Mouse (Mus musculus): ENCODE data around the gene Ubxn1. TPM values are rescaled to one million over a fixed set of nuclear protein-coding genes. Genes with fewer than 3 reads are reported as not detected.
A peak's percentile ranks its signal among the peaks of the same experiment; 100 is the strongest.
"Not testable (repeated sequence)": the region's sequence is repeated elsewhere in the genome, so short reads cannot be mapped to it uniquely, and the experiment has no call there.

Ubxn1 gene
- 138 and 142 TPM in 2 replicates for polyA plus RNA-seq (2015; fragmentation: Nextera tagmentation; extraction: Ambion mirVana)

DNA sequence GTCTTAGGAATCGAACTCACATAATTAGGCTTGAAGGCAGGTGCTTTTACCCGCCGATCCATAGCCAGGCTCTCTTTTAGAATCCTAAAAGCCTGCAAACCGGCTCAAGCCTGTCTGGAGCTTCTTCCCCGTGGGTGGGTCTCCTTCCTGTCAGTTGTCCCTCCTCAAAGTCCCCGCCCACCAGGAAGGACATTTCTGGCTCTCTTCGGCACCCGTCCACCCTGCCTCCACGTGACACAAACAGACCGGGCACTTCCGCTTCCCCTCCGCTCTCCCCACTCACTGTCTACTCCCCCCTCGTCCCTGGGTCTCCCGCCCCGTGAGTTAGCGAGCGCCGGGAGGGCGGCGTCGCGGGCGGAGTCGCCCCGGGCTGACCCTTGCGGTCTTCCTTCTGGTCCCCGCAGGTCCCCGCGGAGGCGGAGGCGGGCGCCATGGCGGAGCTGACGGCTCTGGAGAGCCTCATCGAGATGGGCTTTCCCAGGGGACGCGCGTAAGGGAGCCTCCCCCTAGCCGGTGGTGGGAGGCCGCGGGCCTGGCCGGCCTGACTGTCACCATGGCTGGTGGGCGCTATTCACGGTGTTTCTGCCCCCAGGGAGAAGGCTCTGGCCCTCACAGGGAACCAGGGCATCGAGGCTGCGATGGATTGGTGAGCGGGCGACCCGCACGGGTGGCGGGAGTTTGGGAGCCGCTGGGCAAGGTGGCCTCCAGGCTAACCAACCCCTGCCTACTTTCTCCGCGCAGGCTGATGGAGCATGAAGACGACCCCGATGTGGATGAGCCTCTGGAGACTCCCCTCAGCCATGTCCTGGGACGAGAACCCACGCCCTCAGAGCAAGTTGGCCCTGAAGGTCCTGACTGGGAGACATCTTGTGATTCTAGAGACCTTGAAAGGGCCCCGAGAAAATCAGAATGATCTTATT is at the start of gene Ubxn1:
Ubxn1 (plus strand) TSS at position 230 of the 920 bp plus-strand sequence.
- Histone ChIP-seq H3K9ac (peak within 1 kb of the TSS; percentile 97), H3K27me3 (replicated peaks) (no peaks in the 10 kb centered on the region), H3K9me3 (no peaks in the 10 kb centered on the region), H3K27ac (peak within 1 kb of the TSS; percentile 79), H3K36me3 (replicated peaks) (peaks cover 27% of the 10 kb centered on the region), H3K4me2 (peak within 1 kb of the TSS; percentile 91), H3K4me1 (peaks cover 15% of the 10 kb centered on the region), H3K4me3 (peak within 1 kb of the TSS; percentile 93)
- WGBS, result under 1% methylated on average over 58 of the region's 59 CpGs
- peak; percentile 98 for ATAC-seq (replicated peaks)

DNA sequence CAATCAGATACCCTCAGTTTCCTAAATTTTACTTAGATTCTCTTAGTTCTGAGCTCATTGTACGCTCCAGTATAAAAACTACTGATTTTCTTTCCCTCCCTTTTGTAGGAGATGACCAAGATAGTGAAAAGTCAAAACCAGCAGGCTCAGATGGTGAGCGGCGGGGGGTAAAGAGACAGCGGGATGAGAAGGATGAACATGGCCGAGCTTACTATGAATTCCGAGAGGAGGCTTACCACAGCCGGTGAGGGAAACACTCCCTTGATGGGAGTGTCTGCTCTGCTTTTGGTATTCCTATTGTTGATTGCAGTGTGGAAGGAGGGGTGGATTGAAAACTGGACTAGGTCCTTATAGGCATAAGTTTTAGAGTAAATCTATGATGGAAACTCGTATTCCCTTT is 48.6 kb upstream of the Ubxn1 start:
- no peaks in the 10 kb centered on the region for H3K27me3 ChIP-seq (replicated peaks)
- ATAC-seq (replicated peaks), result no peak
- peak overlapping the region; percentile 84 for H3K4me3 ChIP-seq
- H3K9me3 ChIP-seq, result no peaks in the 10 kb centered on the region
- H3K4me2 ChIP-seq, result peak overlapping the region; percentile 88
- H3K4me1 ChIP-seq, result peaks cover 36% of the 10 kb centered on the region
- H3K9ac ChIP-seq, result no peak overlapping the region
- no peak overlapping the region for H3K27ac ChIP-seq
- 52% methylated on average over 8 of the region's 8 CpGs for WGBS
- peaks cover 40% of the 10 kb centered on the region for H3K36me3 ChIP-seq (replicated peaks)

DNA sequence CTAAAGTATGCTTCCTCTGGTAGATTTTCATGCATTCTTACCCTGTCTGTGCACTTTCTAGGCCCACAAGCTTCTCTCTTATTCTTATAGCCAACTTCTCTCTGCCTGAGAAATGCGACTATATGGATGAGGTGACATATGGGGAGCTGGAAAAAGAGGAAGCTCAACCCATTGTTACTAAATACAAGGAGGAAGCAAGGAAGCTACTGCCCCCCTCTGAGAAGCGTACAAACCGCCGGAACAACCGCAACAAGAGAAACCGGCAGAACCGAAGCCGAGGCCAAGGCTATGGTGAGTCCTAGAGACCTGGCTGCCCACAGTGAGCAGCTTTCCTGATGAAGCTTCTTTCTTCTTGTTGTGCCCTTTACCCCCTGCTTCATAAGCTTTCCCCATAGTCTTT is 41.6 kb upstream of the Ubxn1 start, which contains the start of gene AC129217.1:
AC129217.1 (plus strand) TSS at position 114 of the 400 bp plus-strand sequence.
- no peaks in the 10 kb centered on the region for H3K9me3 ChIP-seq
- H3K9ac ChIP-seq, result no peak within 1 kb of the TSS
- no peaks in the 10 kb centered on the region for H3K27me3 ChIP-seq (replicated peaks)
- peaks cover 91% of the 10 kb centered on the region for H3K36me3 ChIP-seq (replicated peaks)
- no peaks in the 10 kb centered on the region for H3K4me1 ChIP-seq
- H3K4me3 ChIP-seq, result no peak within 1 kb of the TSS
- no peak within 1 kb of the TSS for H3K27ac ChIP-seq
- WGBS, result 82% methylated on average over 8 of the region's 8 CpGs
- ATAC-seq (replicated peaks), result no peak
- no peak within 1 kb of the TSS for H3K4me2 ChIP-seq

DNA sequence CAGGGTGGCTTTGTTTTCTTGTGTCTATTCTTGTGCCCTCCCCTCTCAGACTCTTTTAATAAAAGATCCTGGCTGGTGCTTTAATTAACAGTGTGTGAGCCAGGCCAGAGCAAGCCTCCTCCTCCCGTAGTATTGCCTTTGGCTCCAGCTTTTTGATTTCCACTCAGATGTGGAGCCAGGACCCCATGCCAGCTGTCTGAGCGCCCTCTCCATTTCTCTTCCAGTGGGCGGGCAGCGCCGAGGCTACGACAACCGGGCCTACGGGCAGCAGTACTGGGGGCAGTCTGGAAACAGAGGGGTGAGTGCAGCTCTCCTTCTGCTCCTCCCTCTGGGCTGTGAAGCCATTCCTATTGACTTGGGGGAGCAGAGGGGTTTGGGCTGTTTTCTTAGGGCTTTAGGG is 40.6 kb upstream of the Ubxn1 start:
- Histone ChIP-seq H3K4me3 (no peak overlapping the region), H3K4me2 (no peak overlapping the region), H3K4me1 (no peaks in the 10 kb centered on the region), H3K9ac (no peak overlapping the region), H3K36me3 (replicated peaks) (peaks cover 84% of the 10 kb centered on the region), H3K27ac (no peak overlapping the region), H3K27me3 (replicated peaks) (no peaks in the 10 kb centered on the region), H3K9me3 (no peaks in the 10 kb centered on the region)
- no peak for ATAC-seq (replicated peaks)
- WGBS, result 85% methylated on average over 8 of the region's 8 CpGs

DNA sequence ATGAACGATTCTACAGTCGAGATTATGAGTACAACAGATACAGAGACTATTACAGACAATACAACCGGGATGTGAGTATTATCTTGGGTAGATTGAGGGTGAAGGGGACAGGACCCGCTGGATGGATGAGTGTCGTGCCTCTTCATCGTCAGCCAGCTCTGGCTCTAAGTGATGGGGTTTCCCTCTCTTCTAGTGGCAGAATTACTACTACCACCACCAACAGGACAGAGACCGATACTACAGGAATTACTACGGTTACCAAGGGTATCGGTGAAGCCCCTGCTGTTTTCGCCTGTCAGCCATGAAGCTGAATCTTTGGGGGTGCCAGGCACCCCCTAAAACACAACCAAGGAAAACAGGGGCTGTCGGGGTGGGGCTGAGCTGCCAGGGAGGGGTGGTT is 40.0 kb upstream of the Ubxn1 start:
- WGBS, result 80% methylated on average over 11 of the region's 11 CpGs
- ATAC-seq (replicated peaks), result 0 out of 2 replicates have a peak, but pooled peaks have one; percentile 19

DNA sequence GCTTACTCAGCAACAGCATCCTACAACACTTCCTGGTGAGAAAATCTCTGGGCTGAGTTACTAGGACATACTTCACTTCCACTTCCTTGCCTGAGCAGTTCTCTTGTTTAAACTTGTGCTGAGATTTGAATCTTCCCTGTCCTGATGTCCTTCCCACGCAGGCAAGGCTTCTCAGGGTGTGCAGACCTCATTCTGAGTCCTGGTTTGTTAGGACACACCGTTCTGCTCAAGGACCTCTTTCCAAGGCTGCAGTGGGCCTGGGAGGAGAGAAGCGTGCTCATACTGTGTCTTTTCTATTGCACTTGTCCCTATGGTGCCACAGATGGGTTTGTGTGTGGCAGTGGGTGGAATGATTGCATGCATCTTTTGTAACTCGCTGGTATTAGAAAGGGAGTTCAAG is 38.3 kb upstream of the Ubxn1 start:
- Histone ChIP-seq H3K9ac (no peak overlapping the region), H3K9me3 (no peaks in the 10 kb centered on the region), H3K4me3 (no peak overlapping the region), H3K27ac (0 out of 2 replicates have a peak overlapping the region, but pooled peaks have one; percentile 1), H3K27me3 (replicated peaks) (no peaks in the 10 kb centered on the region), H3K4me1 (peaks cover 7% of the 10 kb centered on the region; the same call in 1 of the 2 replicates), H3K36me3 (replicated peaks) (peaks cover 62% of the 10 kb centered on the region), H3K4me2 (no peak overlapping the region)
- no peak for ATAC-seq (replicated peaks)
- 91% methylated on average over 4 of the region's 4 CpGs for WGBS

More for the DNA sequence above, 40.0 kb upstream of the Ubxn1 start:
- Histone ChIP-seq H3K4me1 (peaks cover 3% of the 10 kb centered on the region; the same call in 1 of the 2 replicates), H3K4me2 (no peak overlapping the region), H3K4me3 (no peak overlapping the region), H3K27ac (no peak overlapping the region), H3K9ac (no peak overlapping the region), H3K27me3 (replicated peaks) (no peaks in the 10 kb centered on the region), H3K36me3 (replicated peaks) (peaks cover 78% of the 10 kb centered on the region), H3K9me3 (no peaks in the 10 kb centered on the region)

DNA sequence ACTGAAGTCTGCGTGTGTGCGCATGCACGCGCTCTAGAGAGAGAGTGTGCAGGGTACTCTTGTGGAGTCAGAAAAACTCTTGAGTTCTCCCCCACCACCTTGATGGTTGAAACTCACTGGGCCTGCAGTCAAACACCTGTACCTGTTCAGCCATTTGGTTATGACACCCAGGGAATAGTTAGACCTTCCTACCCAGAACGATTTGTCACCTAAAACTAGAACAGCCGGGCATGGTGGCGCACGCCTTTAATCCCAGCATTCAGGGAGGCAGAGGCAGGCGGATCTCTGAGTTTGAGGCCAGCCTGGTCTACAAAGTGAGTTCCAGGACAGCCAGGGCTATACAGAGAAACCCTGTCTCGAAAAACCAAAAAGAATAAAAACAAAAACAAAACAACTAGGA is 35.0 kb upstream of the Ubxn1 start:
- H3K27me3 ChIP-seq (replicated peaks), result not testable (repeated sequence)

DNA sequence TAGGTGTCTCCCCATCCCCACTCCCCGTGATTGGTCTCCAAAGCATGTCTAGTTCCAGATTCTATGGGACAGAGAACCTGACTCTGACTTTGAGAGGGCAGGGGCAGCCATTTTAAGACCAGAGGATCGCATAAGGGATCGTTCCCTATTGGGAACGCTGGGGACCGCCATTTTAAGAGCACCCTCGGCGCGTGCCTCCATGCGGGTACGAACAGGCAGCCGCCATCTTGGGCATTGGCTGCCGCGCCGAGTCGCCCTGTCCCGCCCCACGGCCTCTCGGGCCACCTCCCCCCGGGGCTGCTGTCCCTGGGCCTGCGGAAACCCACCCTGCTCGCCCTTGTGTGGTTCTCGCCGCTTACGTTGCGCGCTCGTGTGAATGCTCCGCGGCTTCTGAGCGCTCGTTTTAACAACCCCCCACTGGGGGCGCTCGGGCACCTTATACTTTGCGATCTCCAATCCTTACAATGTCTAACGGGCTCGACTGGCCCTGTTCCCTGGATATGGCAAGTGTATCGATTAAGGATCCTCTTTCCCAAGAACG is 34.0 kb upstream of the Ubxn1 start, which contains the start of gene Bscl2:
Bscl2 (plus strand) TSS at position 217 of the 541 bp plus-strand sequence.
- peak; percentile 62 for ATAC-seq (replicated peaks)

More for the DNA sequence above, 35.0 kb upstream of the Ubxn1 start:
- H3K36me3 ChIP-seq (replicated peaks), result peaks cover 29% of the 10 kb centered on the region
- H3K4me2 ChIP-seq, result peak overlapping the region; percentile 60
- H3K9ac ChIP-seq; ATAC-seq (replicated peaks); H3K9me3 ChIP-seq; H3K4me3 ChIP-seq: not testable (repeated sequence)
- peak overlapping the region; percentile 98; the same call in 1 of the 2 replicates for H3K27ac ChIP-seq
- peaks cover 21% of the 10 kb centered on the region for H3K4me1 ChIP-seq
- 97% methylated on average over 10 of the region's 10 CpGs for whole genome bisulfite sequencing

DNA sequence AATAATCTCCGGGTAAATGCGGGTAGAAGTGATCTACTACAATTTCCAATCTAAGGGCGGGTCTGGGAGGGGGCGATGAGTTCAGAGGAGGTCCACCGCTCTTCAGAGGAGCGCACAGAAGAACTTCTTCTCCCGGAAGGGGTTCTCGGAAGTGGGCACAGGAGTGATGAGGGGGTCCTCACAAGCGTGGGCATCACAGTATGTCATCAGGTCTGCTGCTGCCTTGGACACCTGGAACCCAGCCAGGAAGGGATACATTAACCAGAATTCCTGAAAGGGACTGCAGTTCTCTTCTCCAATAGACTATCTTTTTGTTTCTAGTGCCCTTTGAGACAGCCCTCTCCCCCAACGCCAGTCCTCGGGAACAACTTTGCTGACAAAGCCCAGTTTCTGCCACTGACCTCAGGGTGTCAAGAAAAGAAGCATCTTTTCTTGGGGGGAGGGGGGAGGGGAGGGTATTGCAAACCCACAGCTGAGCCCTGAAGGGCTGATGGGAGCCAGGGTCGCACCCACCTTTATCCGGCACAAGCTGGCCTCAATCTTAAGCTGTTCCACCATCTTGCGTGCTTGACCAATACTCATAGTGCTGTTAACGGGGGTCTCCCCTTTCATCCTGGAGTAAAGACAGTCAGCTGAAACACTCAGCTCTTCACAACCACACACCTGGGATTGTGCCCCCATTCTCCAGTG is 33.1 kb upstream of the Ubxn1 start:
- 0 out of 2 replicates have a peak, but pooled peaks have one; percentile 11 for ATAC-seq (replicated peaks)
- peak overlapping the region; percentile 98 for H3K27ac ChIP-seq
- H3K9ac ChIP-seq, result peak overlapping the region; percentile 89
- H3K9me3 ChIP-seq, result no peaks in the 10 kb centered on the region
- H3K4me3 ChIP-seq, result peak overlapping the region; percentile 66
- H3K36me3 ChIP-seq (replicated peaks), result peaks cover 12% of the 10 kb centered on the region
- 8% methylated on average over 15 of the region's 15 CpGs for WGBS
- H3K4me2 ChIP-seq, result peak overlapping the region; percentile 60
- H3K4me1 ChIP-seq, result peaks cover 28% of the 10 kb centered on the region
- H3K27me3 ChIP-seq (replicated peaks), result no peaks in the 10 kb centered on the region

More for the DNA sequence above, 34.0 kb upstream of the Ubxn1 start, which contains the start of gene Bscl2:
- Histone ChIP-seq H3K27me3 (replicated peaks) (no peaks in the 10 kb centered on the region), H3K9ac (peak within 1 kb of the TSS; percentile 89), H3K4me1 (peaks cover 28% of the 10 kb centered on the region), H3K9me3 (no peaks in the 10 kb centered on the region), H3K36me3 (replicated peaks) (peaks cover 20% of the 10 kb centered on the region), H3K4me3 (peak within 1 kb of the TSS; percentile 66), H3K4me2 (peak within 1 kb of the TSS; percentile 60), H3K27ac (peak within 1 kb of the TSS; percentile 98)
- under 1% methylated on average over 38 of the region's 38 CpGs for WGBS

DNA sequence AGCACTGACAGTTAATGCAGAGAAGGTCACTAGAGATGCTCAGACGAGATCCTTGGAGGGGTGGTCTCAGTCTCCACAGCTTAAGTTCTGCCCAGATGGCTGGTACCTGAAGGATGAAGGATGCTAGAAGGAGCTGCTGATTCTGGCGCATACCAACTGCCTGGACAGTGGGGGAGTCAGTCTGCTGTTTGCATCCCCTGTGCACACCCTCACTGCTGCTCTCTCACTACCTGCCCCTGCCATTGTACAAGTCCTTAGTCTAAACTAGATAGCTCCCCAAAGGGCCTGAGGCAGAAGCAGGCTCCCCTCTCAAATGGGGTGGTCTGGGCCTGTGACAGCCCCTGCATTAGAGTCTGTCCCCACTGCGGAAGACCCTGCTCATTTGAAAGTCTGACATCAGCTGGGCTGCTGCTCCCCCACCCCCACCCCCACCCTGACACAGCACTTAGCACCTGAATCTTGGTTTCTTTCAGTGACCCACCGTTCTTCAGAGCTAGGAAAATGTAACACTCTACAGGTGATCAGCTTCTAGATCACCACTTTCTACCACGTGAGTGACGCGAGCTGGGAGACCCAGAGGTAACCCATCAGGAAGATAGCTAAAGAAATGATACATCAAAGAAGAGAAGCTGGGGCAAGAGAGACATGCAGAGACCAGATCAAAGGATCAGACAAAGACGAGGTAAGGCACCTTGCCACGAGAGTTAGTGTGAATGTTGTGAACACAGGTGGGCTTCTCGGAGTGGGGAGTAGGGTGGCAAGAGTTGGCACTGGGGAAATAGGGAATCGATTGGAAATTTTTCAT is 32.0 kb upstream of the Ubxn1 start, which contains the start of gene Gng3:
Gng3 (minus strand) TSS at position 92 of the 805 bp plus-strand sequence.
- peak within 1 kb of the TSS; percentile 89 for H3K9ac ChIP-seq
- peaks cover 28% of the 10 kb centered on the region for H3K4me1 ChIP-seq
- peak; percentile 94 for ATAC-seq (replicated peaks)
- WGBS, result 26% methylated on average over 11 of the region's 11 CpGs
- H3K27ac ChIP-seq, result peak within 1 kb of the TSS; percentile 98
- H3K4me2 ChIP-seq, result peak within 1 kb of the TSS; percentile 60
- no peaks in the 10 kb centered on the region for H3K9me3 ChIP-seq
- H3K27me3 ChIP-seq (replicated peaks), result no peaks in the 10 kb centered on the region
- peak within 1 kb of the TSS; percentile 66 for H3K4me3 ChIP-seq
- H3K36me3 ChIP-seq (replicated peaks), result peaks cover 4% of the 10 kb centered on the region
